Mouse (Mus musculus) cerebellum, adult 2 months (tissue): Measurements from ENCODE around the gene Nr1h5.

Experiments
- CTCF ChIP-seq: fragments of 200-500 bp; IDR thresholded peaks from 2 replicates; pipeline ENCODE4 v1.5.1; 2011; ENCODE audit warnings: low read depth, mild to moderate bottlenecking, control low read depth, low read length, moderate library complexity, borderline replicate concordance; ENCODE audit not compliant: insufficient read depth
- POLR2A ChIP-seq: fragments of 200-500 bp; IDR thresholded peaks from 2 replicates; pipeline ENCODE4 v1.6.1; 2011; ENCODE audit warnings: low read length, control low read depth, borderline replicate concordance; ENCODE audit not compliant: insufficient read depth

GRCm38 (mm10) chr3:103001595-103001994 lies 37.7 kb upstream of the Nr1h5 start:
- no peak for TF ChIP-seq CTCF
- TF ChIP-seq POLR2A = no peak
